ENCODE assay signal across 10 mouse cellular contexts in genomic region chr19:53437311-53437958, GRCm38 (mm10). TPM values are rescaled to one million over a fixed set of nuclear protein-coding genes. Genes with fewer than 3 reads are reported as not detected.
A peak's percentile ranks its signal among the peaks of the same experiment; 100 is the strongest.
DNase-seq lines count a peak whose midpoint lies in the region; ATAC-seq and TF ChIP-seq lines count a peak whose summit lies in the region.
"Had no signal": no experiment of that assay in that cellular context is flagged by ENCODE, and none has a peak within 500 bp of the region (broad histone marks: within the 10 kb centered on the region; RNA-seq: fewer than 3 reads in every experiment).

No protein-coding gene starts in this region.

- peak; percentile 95 to 97 for DNase-seq in adrenal gland, adult (ENCODE audit: inconsistent age in 2 of 2, low spot score in 1 of 2)
- peak; percentile 85 for DNase-seq in kidney, postnatal 10 days
- DNase-seq in lung, postnatal 0 days (ENCODE audit: low spot score) = peak; percentile 75
- DNase-seq in thymus, adult 18-20 months = no peak
- no peak for DNase-seq in B cell, adult 2 months
- DNase-seq in right cerebral cortex, adult 18-20 months = no peak
- DNase-seq in gastrocnemius, postnatal 4 days (ENCODE audit: low spot score in 2 of 2) = no peak
- DNase-seq: gastrocnemius, postnatal 10 days had no signal

- peak; percentile 67 for ATAC-seq in heart, embryonic 15.5 days (replicated peaks; ENCODE audit: insufficient number of reproducible peaks, insufficient read depth, low FRiP score, low read depth)
- ATAC-seq in lung, postnatal 0 days = peak; percentile 89

- WGBS in heart, embryonic 15.5 days = 21% methylated on average over 8 of the region's 8 CpGs
- WGBS in lung, postnatal 0 days = 26% methylated on average over 7 of the region's 8 CpGs

- H3K4me2 ChIP-seq in heart, embryonic 15.5 days = no peak overlapping the region
- H3K4me2 ChIP-seq in lung, postnatal 0 days (replicated peaks; ENCODE audit: low read depth, low read length) = no peak overlapping the region

- H3K9me3 ChIP-seq in heart, embryonic 15.5 days (replicated peaks) = no peaks in the 10 kb centered on the region
- no peaks in the 10 kb centered on the region for H3K9me3 ChIP-seq in lung, postnatal 0 days (ENCODE audit: low read length)

- H3K4me1 ChIP-seq in heart, embryonic 15.5 days (replicated peaks) = peaks cover 20% of the 10 kb centered on the region
- no peaks in the 10 kb centered on the region for H3K4me1 ChIP-seq in lung, postnatal 0 days (ENCODE audit: insufficient read depth, low read depth, low read length)

- TF ChIP-seq CTCF in lung, postnatal 0 days (IDR thresholded peaks at IDR 0.05) = no peak

- TF ChIP-seq EP300 in lung, postnatal 0 days (IDR thresholded peaks at IDR 0.05) = peak; percentile 86

- H3K36me3 ChIP-seq in heart, embryonic 15.5 days = no peaks in the 10 kb centered on the region
- H3K36me3 ChIP-seq in lung, postnatal 0 days (ENCODE audit: insufficient read depth, low read length) = no peaks in the 10 kb centered on the region

- no peak overlapping the region for H3K9ac ChIP-seq in heart, embryonic 15.5 days
- no peak overlapping the region for H3K9ac ChIP-seq in lung, postnatal 0 days (replicated peaks; ENCODE audit: low read depth)

- no peak overlapping the region for H3K4me3 ChIP-seq in heart, embryonic 15.5 days
- H3K4me3 ChIP-seq in lung, postnatal 0 days (ENCODE audit: low read depth, low read length) = no peak overlapping the region

- no peaks in the 10 kb centered on the region for H3K27me3 ChIP-seq in heart, embryonic 15.5 days
- no peaks in the 10 kb centered on the region for H3K27me3 ChIP-seq in lung, postnatal 0 days (replicated peaks; ENCODE audit: insufficient read depth, low read length)
- H3K27me3 ChIP-seq: CH12.LX had no signal

- peak overlapping the region; percentile 48; the same call in 1 of the 2 replicates for H3K27ac ChIP-seq in heart, embryonic 15.5 days
- H3K27ac ChIP-seq in lung, postnatal 0 days (ENCODE audit: low read length) = peak overlapping the region; percentile 20; the same call in 1 of the 2 replicates

RNA-seq across cellular contexts. Expression of gene Smndc1, which starts 47.1 kb away (rescaled TPM):
- 25.7 and 28.8 TPM in 2 replicates for polyA plus RNA-seq in heart, embryonic 15.5 days (2015; fragmentation: Nextera tagmentation; extraction: Ambion mirVana)
- 35.8 and 40.0 TPM in 2 replicates for polyA plus RNA-seq in lung, postnatal 0 days (2015; fragmentation: Nextera tagmentation; extraction: Ambion mirVana)
- 10 to 100 TPM; 36.6 to 42.4 TPM for total RNA-seq in gastrocnemius, postnatal 4 days (2021)

Comparison
In these comparisons a context has a peak if more than half of its experiments do, and no peak if none do; other contexts are left out.
1. DNase-seq: peak in adrenal gland, adult (2 of 2), kidney, postnatal 10 days (single experiment) and lung, postnatal 0 days (single experiment); none in thymus, adult 18-20 months (0 of 2), B cell, adult 2 months (0 of 2), right cerebral cortex, adult 18-20 months (single experiment) and gastrocnemius, postnatal 4 days (0 of 2).